Mouse (Mus musculus) Patski (cell line): ENCODE measurements around the gene Polh. TPM values are rescaled to one million over a fixed set of nuclear protein-coding genes. Genes with fewer than 3 reads are reported as not detected.
A peak's percentile ranks its signal among the peaks of the same experiment; 100 is the strongest.

Experiments used
- ATAC-seq: fragments of 100-300 bp; one replicate; pipeline ENCODE4 v1.8.0; 2021
- CTCF ChIA-PET: fragments of 350-600 bp; sonication (Branson Sonifier 250); formaldehyde crosslinking; loops from one replicate; lab custom pipeline; 2022; ENCODE audit warnings: inconsistent platforms; lab: Charles Lee
- POLR2A ChIA-PET: fragments of 350-600 bp; sonication (Branson Sonifier 250); formaldehyde crosslinking; loops from one replicate; lab custom pipeline; 2022; ENCODE audit warnings: antibody characterized with exemption, inconsistent platforms; lab: Charles Lee
- DNase-seq: peaks from one replicate; pipeline ENCODE4 v3.0.0-alpha.2; 2011; ENCODE audit warnings: low read depth, low spot score
- H3K27me3 ChIP-seq: fragments of 371-371 bp; one replicate; pipeline ENCODE4 v1.5.1; 2021
- CTCF ChIP-seq: fragments of 100-300 bp; IDR thresholded peaks from one replicate; pipeline ENCODE4 v1.5.1; 2021
- in situ Hi-C: fragments of 300-500 bp; cut with MboI; formaldehyde crosslinking; loops from 3 replicates; pipeline ENCODE4 v1.11.1; 2018; ENCODE audit warnings: low pct_unique_long_range_greater_than_20kb, mixed read lengths
- polyA plus RNA-seq: library from polyadenylated mRNA; unstranded; gene quantifications from one replicate; pipeline ENCODE4 v1.2.3, GENCODE M21; 2021

The Polh gene
- polyA plus RNA-seq = 14.4 TPM

DNA sequence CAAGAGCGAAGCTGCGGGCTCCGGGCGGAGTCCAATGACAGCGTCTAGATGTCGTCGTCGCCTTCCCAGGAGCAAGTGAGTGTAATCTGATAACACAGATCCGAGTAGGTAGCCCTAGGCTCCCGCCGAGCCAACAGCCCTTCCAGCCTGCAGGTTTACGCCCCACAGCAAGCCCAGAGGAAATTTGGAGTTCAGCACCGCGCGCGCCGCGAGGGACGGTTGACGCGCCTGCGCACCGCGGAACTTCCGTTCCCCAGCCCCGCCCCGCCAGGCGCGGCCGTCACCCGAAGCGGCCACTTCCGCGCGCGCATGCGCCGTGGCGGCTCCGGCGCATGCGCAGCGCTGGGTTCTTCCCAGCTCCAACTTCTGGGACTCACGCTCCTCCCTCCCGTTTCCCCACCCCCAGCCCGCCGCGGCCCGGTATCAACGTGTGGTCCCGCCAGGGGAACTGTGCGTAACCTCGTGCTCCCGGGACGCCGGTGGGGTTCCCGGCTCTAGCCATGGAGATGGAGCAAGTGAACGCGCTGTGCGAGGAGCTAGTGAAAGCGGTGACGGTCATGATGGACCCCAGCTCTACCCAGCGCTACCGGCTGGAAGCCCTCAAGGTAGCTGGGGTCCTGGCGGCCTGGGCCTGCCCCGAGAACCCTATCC, at the start of gene Polh, which contains the start of gene Xpo5:
Polh (minus strand) TSS at position 225 of the 651 bp plus-strand sequence.
Xpo5 (plus strand) TSS at position 362 of the 651 bp plus-strand sequence.
- ATAC-seq = peak; percentile 89
- ChIA-PET POLR2A (interaction anchor here (1.4 kb wide), 1 partner anchor 40 kb away, joined by 3 read pairs; no protein-coding TSS in a partner anchor), CTCF (no interaction called here)
- in situ Hi-C loops = no loop called here
- no peak for TF ChIP-seq CTCF
- H3K27me3 ChIP-seq = no peaks in the 10 kb centered on the region
- DNase-seq = peak; percentile 43

- ChIA-PET CTCF (interaction anchor here (2.4 to 3.3 kb wide), 2 partner anchors 15 to 23 kb away, joined by 5 to 14 read pairs; no protein-coding TSS in a partner anchor), POLR2A (interaction anchor here (0.6 to 1.0 kb wide), 2 partner anchors 10 to 31 kb away, joined by 3 read pairs; partner anchors contain the start of gene Tjap1)
- no peak for DNase-seq
- no peak for ATAC-seq
- in situ Hi-C loops = no loop called here
- H3K27me3 ChIP-seq = no peaks in the 10 kb centered on the region
- TF ChIP-seq CTCF = no peak
Observed at GRCm38 (mm10) chr17:46251174-46251573, 48.7 kb upstream of the Polh start.

DNA sequence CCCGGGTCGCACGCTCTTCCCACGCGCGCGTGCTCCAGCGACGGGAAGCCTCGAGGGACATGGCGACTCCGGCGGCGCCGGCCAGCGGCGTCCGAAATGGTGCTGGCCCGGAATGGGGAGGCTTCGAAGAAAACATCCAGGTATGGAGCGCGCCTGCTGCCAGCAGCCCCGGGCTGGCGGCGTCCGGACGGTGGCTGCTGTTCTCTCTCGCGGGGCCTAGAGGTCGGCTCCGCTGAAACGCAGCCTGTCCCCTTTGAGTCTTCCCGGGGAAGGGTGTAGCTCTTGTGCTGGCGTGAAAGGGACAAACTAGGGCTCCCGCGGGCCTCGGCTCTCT, 45.7 kb upstream of the Polh start:
- in situ Hi-C loops = no loop called here
- no peak for DNase-seq
- ChIA-PET CTCF (interaction anchor here (1.5 kb wide), 1 partner anchor 160 kb away, joined by 3 read pairs; no protein-coding TSS in a partner anchor), POLR2A (no interaction called here)
- ATAC-seq = peak; percentile 23
- TF ChIP-seq CTCF = no peak
- H3K27me3 ChIP-seq = no peaks in the 10 kb centered on the region

DNA sequence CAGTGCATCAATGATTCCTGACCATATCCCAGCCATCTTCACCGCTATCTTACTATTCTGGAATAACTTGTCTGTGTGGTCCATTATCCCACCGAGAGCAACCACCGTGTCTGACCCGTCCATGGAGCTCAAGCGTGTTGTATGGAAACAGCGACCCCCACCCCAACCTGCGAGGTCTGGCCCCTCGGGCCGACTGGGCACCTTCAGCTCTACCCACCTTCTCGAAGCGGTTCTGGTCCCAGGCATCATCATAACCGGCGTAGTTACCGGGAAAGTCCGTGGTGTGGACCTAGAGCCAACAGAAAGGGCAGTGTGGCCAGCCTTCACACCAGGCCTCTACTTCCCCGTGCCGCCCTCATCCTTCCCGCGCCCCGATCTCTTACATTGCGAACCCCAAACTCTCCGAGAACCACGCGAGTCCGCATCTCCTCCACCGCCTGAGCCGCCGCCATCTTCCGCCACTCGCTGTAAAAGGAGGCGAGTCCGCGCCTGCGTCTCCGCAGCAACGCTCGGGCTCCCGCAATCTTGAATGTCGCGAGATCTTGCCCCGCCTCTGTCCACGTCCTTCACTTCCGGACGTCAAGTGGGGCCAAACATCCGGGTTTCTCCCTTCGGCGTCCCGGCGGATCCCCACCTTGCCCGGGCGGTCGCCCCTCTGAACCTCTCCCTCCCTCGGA, 45.2 kb upstream of the Polh start, which contains the start of the genes Polr1c and Yipf3:
Polr1c (minus strand) TSS at position 543 of the 677 bp plus-strand sequence.
Yipf3 (plus strand) TSS at position 569 of the 677 bp plus-strand sequence.
- DNase-seq (peak; percentile 54), ATAC-seq (peak; percentile 60)
- TF ChIP-seq CTCF = no peak
- POLR2A ChIA-PET = no interaction called here
- CTCF ChIA-PET = interaction anchor here (1.5 kb wide), 1 partner anchor 161 kb away, joined by 3 read pairs; no protein-coding TSS in a partner anchor
- in situ Hi-C loops = no loop called here
- H3K27me3 ChIP-seq = no peaks in the 10 kb centered on the region

GRCm38 (mm10) chr17:46244579-46244978, 42.1 kb upstream of the Polh start:
- CTCF ChIA-PET = interaction anchor here (1.1 kb wide), 1 partner anchor 8 kb away, joined by 4 read pairs; no protein-coding TSS in a partner anchor
- H3K27me3 ChIP-seq = no peaks in the 10 kb centered on the region
- in situ Hi-C loops = no loop called here
- TF ChIP-seq CTCF = no peak
- DNase-seq (no peak), ATAC-seq (no peak)
- POLR2A ChIA-PET = interaction anchor here (1.1 kb wide), 1 partner anchor 32 kb away, joined by 13 read pairs; no protein-coding TSS in a partner anchor

GRCm38 (mm10) chr17:46243624-46244023, 41.2 kb upstream of the Polh start:
- no peak for TF ChIP-seq CTCF
- ATAC-seq (no peak), DNase-seq (no peak)
- CTCF ChIA-PET = no interaction called here
- in situ Hi-C loops = no loop called here
- no peaks in the 10 kb centered on the region for H3K27me3 ChIP-seq
- POLR2A ChIA-PET = interaction anchor here (1.1 kb wide), 1 partner anchor 33 kb away, joined by 13 read pairs; no protein-coding TSS in a partner anchor

DNA sequence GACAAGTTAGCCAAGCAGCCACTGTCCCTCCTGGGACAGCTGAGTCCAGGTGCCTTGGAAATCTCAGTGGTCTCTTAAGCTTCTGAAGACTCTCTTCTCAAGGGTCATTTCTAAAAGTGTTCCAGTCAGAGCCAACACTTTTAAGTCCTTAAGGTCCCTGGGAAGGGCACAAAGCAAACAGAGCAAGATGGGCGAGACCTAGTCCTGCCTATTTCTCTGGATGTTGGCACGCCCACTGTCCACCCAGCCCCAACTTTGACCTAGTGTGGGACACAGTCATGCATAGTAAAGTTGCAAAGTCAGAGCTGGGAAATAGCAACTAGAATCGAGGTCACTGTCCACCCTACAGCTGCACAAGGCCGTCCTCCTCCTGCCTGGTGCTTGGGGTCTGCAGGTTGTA, 40.5 kb upstream of the Polh start:
- in situ Hi-C loops = no loop called here
- POLR2A ChIA-PET = no interaction called here
- no peaks in the 10 kb centered on the region for H3K27me3 ChIP-seq
- ATAC-seq (no peak), DNase-seq (no peak)
- no peak for TF ChIP-seq CTCF
- CTCF ChIA-PET = interaction anchor here (1.3 kb wide), 1 partner anchor 10 kb away, joined by 4 read pairs; no protein-coding TSS in a partner anchor

- no peak for ATAC-seq
- no peaks in the 10 kb centered on the region for H3K27me3 ChIP-seq
- POLR2A ChIA-PET = interaction anchor here (0.9 kb wide), 1 partner anchor 41 kb away, joined by 3 read pairs; no protein-coding TSS in a partner anchor
- no peak for TF ChIP-seq CTCF
- DNase-seq = no peak
- CTCF ChIA-PET = interaction anchor here (1.3 kb wide), 1 partner anchor 10 kb away, joined by 4 read pairs; no protein-coding TSS in a partner anchor
- in situ Hi-C loops = no loop called here
Observed at GRCm38 (mm10) chr17:46242274-46242673, 39.8 kb upstream of the Polh start.

GRCm38 (mm10) chr17:46241471-46241870, 39.0 kb upstream of the Polh start:
- ATAC-seq = no peak
- no peak for TF ChIP-seq CTCF
- CTCF ChIA-PET = no interaction called here
- no peaks in the 10 kb centered on the region for H3K27me3 ChIP-seq
- no peak for DNase-seq
- POLR2A ChIA-PET = interaction anchor here (0.9 kb wide), 1 partner anchor 40 kb away, joined by 3 read pairs; no protein-coding TSS in a partner anchor
- in situ Hi-C loops = no loop called here

GRCm38 (mm10) chr17:46239516-46240114, 37.2 kb upstream of the Polh start:
- ChIA-PET POLR2A (interaction anchor here (0.6 kb wide), 1 partner anchor 836 kb away, joined by 3 read pairs; no protein-coding TSS in a partner anchor), CTCF (interaction anchor here (1.1 kb wide), 1 partner anchor 12 kb away, joined by 3 read pairs; no protein-coding TSS in a partner anchor)
- ATAC-seq = no peak
- no peaks in the 10 kb centered on the region for H3K27me3 ChIP-seq
- no peak for DNase-seq
- in situ Hi-C loops = no loop called here
- no peak for TF ChIP-seq CTCF
